8 mouse cellular contexts compared by ENCODE assay signal in the genomic region with DNA sequence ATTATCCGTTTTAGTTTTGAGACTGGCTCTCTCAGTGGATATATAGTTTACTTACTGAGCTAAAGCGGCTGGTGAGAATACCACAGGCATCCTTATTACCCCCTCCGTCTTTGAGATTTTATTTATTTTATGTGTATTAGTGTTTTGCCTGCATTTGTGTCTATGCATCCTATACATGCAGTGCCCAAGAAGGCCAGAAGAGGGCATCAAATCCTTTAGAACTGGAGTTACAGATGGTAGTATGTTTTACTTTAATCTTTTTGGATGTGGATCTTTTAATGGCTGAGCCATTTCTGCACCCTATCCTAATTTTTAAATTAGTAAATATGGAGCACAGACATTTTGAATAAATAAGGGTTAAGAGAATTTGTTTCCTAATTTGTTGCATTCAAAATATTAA.
DNase-seq lines count a peak whose midpoint lies in the region; ATAC-seq lines count a peak whose summit lies in the region.

No protein-coding gene starts in this region.

- H3K4me1 ChIP-seq in midbrain, embryonic 14.5 days (ENCODE audit: control insufficient read depth, insufficient read depth, low read length) = no peaks in the 10 kb centered on the region
- no peaks in the 10 kb centered on the region for H3K4me1 ChIP-seq in midbrain, embryonic 15.5 days
- no peaks in the 10 kb centered on the region for H3K4me1 ChIP-seq in embryonic facial prominence, embryonic 10.5 days

- no peak overlapping the region for H3K4me2 ChIP-seq in midbrain, embryonic 14.5 days (ENCODE audit: low read length)
- H3K4me2 ChIP-seq in midbrain, embryonic 15.5 days = no peak overlapping the region

- no peaks in the 10 kb centered on the region for H3K9me3 ChIP-seq in midbrain, embryonic 14.5 days (ENCODE audit: control insufficient read depth, low read length)
- no peaks in the 10 kb centered on the region for H3K9me3 ChIP-seq in midbrain, embryonic 15.5 days
- no peaks in the 10 kb centered on the region for H3K9me3 ChIP-seq in embryonic facial prominence, embryonic 10.5 days

- peak; percentile 91 for DNase-seq in midbrain, embryonic 14.5 days
- peak; percentile 76 for DNase-seq in adrenal gland, postnatal 14 days
- peak; percentile 61 for DNase-seq in embryonic facial prominence, embryonic 10.5 days (ENCODE audit: low spot score)
- DNase-seq in induced T-regulatory cell, adult 2 months (ENCODE audit: low read depth) = peak; percentile 81
- peak; percentile 68 for DNase-seq in left cerebral cortex, postnatal 4 days
- peak; percentile 82 for DNase-seq in retina, embryonic 14.5 days (ENCODE audit: low spot score)
- peak; percentile 56 for DNase-seq in urinary bladder, postnatal 36 days (ENCODE audit: low spot score in 2 of 2)

- no peaks in the 10 kb centered on the region for H3K27me3 ChIP-seq in midbrain, embryonic 14.5 days (ENCODE audit: control insufficient read depth, insufficient read depth, low read length)
- H3K27me3 ChIP-seq in midbrain, embryonic 15.5 days (replicated peaks) = no peaks in the 10 kb centered on the region
- H3K27me3 ChIP-seq in embryonic facial prominence, embryonic 10.5 days (replicated peaks; ENCODE audit: low read depth, poor library complexity, severe bottlenecking) = no peaks in the 10 kb centered on the region

- ATAC-seq in midbrain, embryonic 14.5 days (ENCODE audit: low FRiP score, low TSS enrichment) = no peak
- no peak for ATAC-seq in midbrain, embryonic 15.5 days (replicated peaks)

- intact Hi-C loops in left cerebral cortex, postnatal 4 days (cut with DNase I) = loop anchor here (10.0 kb wide), 2 partner anchors 150 to 200 kb away; no protein-coding TSS in a partner anchor

- H3K27ac ChIP-seq in midbrain, embryonic 14.5 days (replicated peaks; ENCODE audit: low read depth, low read length) = no peak overlapping the region
- H3K27ac ChIP-seq in midbrain, embryonic 15.5 days = no peak overlapping the region
- H3K27ac ChIP-seq in embryonic facial prominence, embryonic 10.5 days (replicated peaks) = no peak overlapping the region

- no peak overlapping the region for H3K4me3 ChIP-seq in midbrain, embryonic 14.5 days (replicated peaks; ENCODE audit: low read depth, low read length)
- H3K4me3 ChIP-seq in midbrain, embryonic 15.5 days = no peak overlapping the region
- no peak overlapping the region for H3K4me3 ChIP-seq in embryonic facial prominence, embryonic 10.5 days

- H3K9ac ChIP-seq in midbrain, embryonic 14.5 days (replicated peaks; ENCODE audit: low read length) = no peak overlapping the region
- no peak overlapping the region for H3K9ac ChIP-seq in midbrain, embryonic 15.5 days

- 24% methylated on average over 3 of the region's 3 CpGs for WGBS in midbrain, embryonic 14.5 days
- 21% methylated on average over 3 of the region's 3 CpGs for WGBS in midbrain, embryonic 15.5 days
- WGBS in embryonic facial prominence, embryonic 10.5 days = 21% methylated on average over 3 of the region's 3 CpGs

- no peaks in the 10 kb centered on the region for H3K36me3 ChIP-seq in midbrain, embryonic 14.5 days (ENCODE audit: control insufficient read depth, insufficient read depth, low read length)
- no peaks in the 10 kb centered on the region for H3K36me3 ChIP-seq in midbrain, embryonic 15.5 days (replicated peaks)
- H3K36me3 ChIP-seq in embryonic facial prominence, embryonic 10.5 days (replicated peaks) = no peaks in the 10 kb centered on the region
